Mouse (Mus musculus) stomach, postnatal 0 days (tissue): ENCODE data around the gene Xylt1. TPM values are rescaled to one million over a fixed set of nuclear protein-coding genes. Genes with fewer than 3 reads are reported as not detected.

Experiments used
- ATAC-seq: fragments of 200-750 bp; cut with Nextera tagmentation; 2 replicates; pipeline ENCODE4 v1.8.0; 2017; ENCODE audit not compliant: low FRiP score, low TSS enrichment
- DNase-seq: peaks from one replicate; pipeline ENCODE4 v3.0.0-alpha.2; 2016; ENCODE audit warnings: low spot score
- H3K27ac ChIP-seq: fragments of 300-500 bp; sonication (generic); replicated peaks from 2 replicates; pipeline ENCODE4 v1.5.1; 2014; ENCODE audit warnings: mild to moderate bottlenecking, control low read depth
- H3K27me3 ChIP-seq: fragments of 300-500 bp; sonication (generic); 2 replicates; pipeline ENCODE4 v1.6.1; 2014; ENCODE audit warnings: low read length; ENCODE audit not compliant: control insufficient read depth, insufficient read depth
- H3K36me3 ChIP-seq: fragments of 300-500 bp; sonication (generic); 2 replicates; pipeline ENCODE4 v1.6.1; 2014; ENCODE audit warnings: low read length, mixed read lengths; ENCODE audit not compliant: control insufficient read depth, insufficient read depth
- H3K4me1 ChIP-seq: fragments of 300-500 bp; sonication (generic); replicated peaks from 2 replicates; pipeline ENCODE4 v1.6.1; 2014; ENCODE audit warnings: antibody characterized with exemption; ENCODE audit not compliant: control insufficient read depth, insufficient read depth
- H3K4me2 ChIP-seq: fragments of 300-500 bp; sonication (generic); replicated peaks from 2 replicates; pipeline ENCODE4 v1.6.1; 2014; ENCODE audit warnings: low read depth, mild to moderate bottlenecking, control low read depth, moderate library complexity
- H3K4me3 ChIP-seq: fragments of 300-500 bp; sonication (generic); 2 replicates; pipeline ENCODE4 v1.5.1; 2014; ENCODE audit warnings: low read depth, low read length, control low read depth
- H3K9ac ChIP-seq: fragments of 300-500 bp; sonication (generic); 2 replicates; pipeline ENCODE4 v1.6.1; 2014; ENCODE audit warnings: mild to moderate bottlenecking, low read length, control low read depth, mixed read lengths
- H3K9me3 ChIP-seq: fragments of 300-500 bp; sonication (generic); 2 replicates; pipeline ENCODE4 v1.6.1; 2016; ENCODE audit warnings: low read length; ENCODE audit not compliant: control insufficient read depth
- CTCF ChIP-seq: IDR thresholded peaks from 2 replicates; pipeline ENCODE4 v1.5.1; 2016; ENCODE audit warnings: antibody characterized with exemption, low read depth, mild to moderate bottlenecking, moderate library complexity
- EP300 ChIP-seq: optimal IDR thresholded peaks from 2 replicates; pipeline ENCODE3; 2016; ENCODE audit warnings: antibody characterized with exemption
- WGBS: fragments of 180-500 bp; shearing (Covaris S2); extraction: QIAGEN DNeasy Blood & Tissue Kit; methylation state at CpG from one replicate; pipeline ENCODE4 v1.1.7; 2014; 5-methylcytosine and 5-hydroxymethylcytosine counted together
- polyA plus RNA-seq: library from polyadenylated mRNA; unstranded; fragments of >200 nt; fragmentation: Nextera tagmentation; extraction: Ambion mirVana; gene quantifications from 2 replicates; pipeline ENCODE4 v1.2.1, GENCODE M21; 2015

Xylt1 gene
- polyA plus RNA-seq, 1 experiment from 2014 or later = 0.36 TPM

- H3K4me3 ChIP-seq = no peak overlapping the region
- H3K27ac ChIP-seq = no peak overlapping the region
- TF ChIP-seq EP300 = no peak
- no peak for TF ChIP-seq CTCF
- no peaks in the 10 kb centered on the region for H3K9me3 ChIP-seq
- DNase-seq (no peak), ATAC-seq (no peak)
- WGBS = 61% methylated on average over 9 of the region's 9 CpGs
- H3K27me3 ChIP-seq = no peaks in the 10 kb centered on the region
- H3K36me3 ChIP-seq = no peaks in the 10 kb centered on the region
- no peaks in the 10 kb centered on the region for H3K4me1 ChIP-seq
- no peak overlapping the region for H3K9ac ChIP-seq
- H3K4me2 ChIP-seq = no peak overlapping the region
Measured at GRCm38 (mm10) chr7:117433641-117434040, 52.9 kb downstream of the Xylt1 start.

GRCm38 (mm10) chr7:117435091-117435490, 54.3 kb downstream of the Xylt1 start:
- ATAC-seq (no peak), DNase-seq (no peak)
- no peaks in the 10 kb centered on the region for H3K9me3 ChIP-seq
- H3K9ac ChIP-seq = no peak overlapping the region
- H3K4me1 ChIP-seq = no peaks in the 10 kb centered on the region
- H3K27me3 ChIP-seq = no peaks in the 10 kb centered on the region
- TF ChIP-seq EP300 = no peak
- no peak for TF ChIP-seq CTCF
- no peak overlapping the region for H3K27ac ChIP-seq
- WGBS = 83% methylated on average over 3 of the region's 3 CpGs
- H3K4me2 ChIP-seq = no peak overlapping the region
- H3K36me3 ChIP-seq = no peaks in the 10 kb centered on the region
- H3K4me3 ChIP-seq = no peak overlapping the region

- H3K4me3 ChIP-seq = no peak overlapping the region
- DNase-seq (no peak), ATAC-seq (no peak)
- no peaks in the 10 kb centered on the region for H3K9me3 ChIP-seq
- H3K9ac ChIP-seq = no peak overlapping the region
- H3K4me2 ChIP-seq = no peak overlapping the region
- 78% methylated on average over 12 of the region's 12 CpGs for WGBS
- no peaks in the 10 kb centered on the region for H3K4me1 ChIP-seq
- no peaks in the 10 kb centered on the region for H3K36me3 ChIP-seq
- TF ChIP-seq EP300 (no peak), CTCF (no peak)
- no peak overlapping the region for H3K27ac ChIP-seq
- H3K27me3 ChIP-seq = no peaks in the 10 kb centered on the region
Measured at GRCm38 (mm10) chr7:117435730-117436441, 55.1 kb downstream of the Xylt1 start.

- H3K4me2 ChIP-seq = no peak overlapping the region
- no peaks in the 10 kb centered on the region for H3K9me3 ChIP-seq
Measured at GRCm38 (mm10) chr7:117436892-117437291, 56.1 kb downstream of the Xylt1 start.

GRCm38 (mm10) chr7:117440994-117441393, 60.2 kb downstream of the Xylt1 start:
- no peak overlapping the region for H3K27ac ChIP-seq
- DNase-seq = no peak
- H3K27me3 ChIP-seq = no peaks in the 10 kb centered on the region
- H3K36me3 ChIP-seq = no peaks in the 10 kb centered on the region
- no peaks in the 10 kb centered on the region for H3K9me3 ChIP-seq
- 75% methylated on average over 3 of the region's 3 CpGs for WGBS
- no peaks in the 10 kb centered on the region for H3K4me1 ChIP-seq
- H3K4me2 ChIP-seq = no peak overlapping the region
- no peak overlapping the region for H3K9ac ChIP-seq
- TF ChIP-seq CTCF (no peak), EP300 (no peak)
- H3K4me3 ChIP-seq = no peak overlapping the region
- ATAC-seq = no peak

More at GRCm38 (mm10) chr7:117436892-117437291, 56.1 kb downstream of the Xylt1 start:
- Histone ChIP-seq H3K27ac (no peak overlapping the region), H3K4me3 (no peak overlapping the region), H3K4me1 (no peaks in the 10 kb centered on the region), H3K9ac (no peak overlapping the region), H3K27me3 (no peaks in the 10 kb centered on the region), H3K36me3 (no peaks in the 10 kb centered on the region)
- 90% methylated on average over 11 of the region's 11 CpGs for WGBS
- TF ChIP-seq CTCF (no peak), EP300 (no peak)
- ATAC-seq = no peak
- DNase-seq = no peak

DNA sequence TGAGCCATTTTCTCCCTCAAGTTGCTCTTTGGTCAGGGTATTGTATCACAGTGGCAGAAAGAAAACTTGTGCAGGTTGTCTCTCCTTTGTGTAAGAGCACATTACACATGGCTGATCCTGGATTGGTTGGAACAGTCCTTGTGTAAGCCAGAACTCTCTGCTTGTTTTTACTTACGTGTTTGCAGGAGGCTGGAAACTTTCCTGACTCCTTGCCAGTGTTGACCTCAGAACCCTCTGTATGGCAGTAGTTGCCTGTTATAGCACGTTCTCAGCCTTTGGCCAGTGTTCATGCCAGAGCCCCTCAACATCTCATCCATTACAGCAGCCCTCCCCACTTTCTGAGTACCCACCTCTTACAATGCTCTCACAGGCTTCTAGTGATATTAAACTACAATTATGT, 61.9 kb downstream of the Xylt1 start:
- no peaks in the 10 kb centered on the region for H3K9me3 ChIP-seq
- DNase-seq (no peak), ATAC-seq (no peak)
- WGBS = 67% methylated on average over 2 of the region's 2 CpGs
- H3K27ac ChIP-seq = no peak overlapping the region
- H3K36me3 ChIP-seq = no peaks in the 10 kb centered on the region
- no peak overlapping the region for H3K4me2 ChIP-seq
- no peaks in the 10 kb centered on the region for H3K4me1 ChIP-seq
- no peak for TF ChIP-seq EP300
- no peak for TF ChIP-seq CTCF
- no peak overlapping the region for H3K9ac ChIP-seq
- H3K27me3 ChIP-seq = no peaks in the 10 kb centered on the region
- H3K4me3 ChIP-seq = no peak overlapping the region
